ENCODE assay signal across 10 mouse cellular contexts in genomic region chr7:28790066-28790806, GRCm38 (mm10). TPM values are rescaled to one million over a fixed set of nuclear protein-coding genes. Genes with fewer than 3 reads are reported as not detected.
DNase-seq lines count a peak whose midpoint lies in the region; ATAC-seq and TF ChIP-seq lines count a peak whose summit lies in the region.
"Had no signal": no experiment of that assay in that cellular context is flagged by ENCODE, and none has a peak within 500 bp of the region (broad histone marks: within the 10 kb centered on the region; RNA-seq: fewer than 3 reads in every experiment).

No protein-coding gene starts in this region.

- TF ChIP-seq CTCF in stomach, postnatal 0 days (IDR thresholded peaks at IDR 0.05; ENCODE audit: low read depth), result peak; percentile 68

- no peak overlapping the region for H3K4me2 ChIP-seq in embryonic facial prominence, embryonic 14.5 days (ENCODE audit: low read depth, low read length)
- H3K4me2 ChIP-seq in limb, embryonic 11.5 days (ENCODE audit: low read depth, severe bottlenecking), result no peak overlapping the region
- H3K4me2 ChIP-seq in stomach, postnatal 0 days (replicated peaks; ENCODE audit: low read depth), result no peak overlapping the region
- H3K4me2 ChIP-seq in forebrain, embryonic 13.5 days, result no peak overlapping the region

- WGBS in embryonic facial prominence, embryonic 14.5 days, result 38% methylated on average over 8 of the region's 8 CpGs
- 54% methylated on average over 8 of the region's 8 CpGs for WGBS in limb, embryonic 11.5 days
- WGBS in stomach, postnatal 0 days, result 57% methylated on average over 8 of the region's 8 CpGs
- WGBS in forebrain, embryonic 13.5 days, result 49% methylated on average over 8 of the region's 8 CpGs

- no peaks in the 10 kb centered on the region for H3K9me3 ChIP-seq in embryonic facial prominence, embryonic 14.5 days (ENCODE audit: control insufficient read depth, low read length)
- H3K9me3 ChIP-seq in limb, embryonic 11.5 days (ENCODE audit: control insufficient read depth, low read length), result no peaks in the 10 kb centered on the region
- no peaks in the 10 kb centered on the region for H3K9me3 ChIP-seq in stomach, postnatal 0 days (ENCODE audit: control insufficient read depth, low read length)
- no peaks in the 10 kb centered on the region for H3K9me3 ChIP-seq in forebrain, embryonic 13.5 days (replicated peaks)

- peak overlapping the region; percentile 39; the same call in 1 of the 2 replicates for H3K27ac ChIP-seq in embryonic facial prominence, embryonic 14.5 days (replicated peaks; ENCODE audit: low read depth, low read length)
- H3K27ac ChIP-seq in limb, embryonic 11.5 days (replicated peaks; ENCODE audit: low read depth, low read length), result 0 out of 2 replicates have a peak overlapping the region, but pooled peaks have one; percentile 15
- H3K27ac ChIP-seq in stomach, postnatal 0 days (replicated peaks), result no peak overlapping the region
- no peak overlapping the region for H3K27ac ChIP-seq in forebrain, embryonic 13.5 days

- H3K4me1 ChIP-seq in embryonic facial prominence, embryonic 14.5 days (ENCODE audit: control insufficient read depth, insufficient read depth, low read length), result peaks cover 18% of the 10 kb centered on the region
- peaks cover 18% of the 10 kb centered on the region for H3K4me1 ChIP-seq in limb, embryonic 11.5 days (ENCODE audit: control insufficient read depth, insufficient read depth, low read length)
- no peaks in the 10 kb centered on the region; the same call in 1 of the 2 replicates for H3K4me1 ChIP-seq in stomach, postnatal 0 days (replicated peaks; ENCODE audit: control insufficient read depth, insufficient read depth)
- no peaks in the 10 kb centered on the region for H3K4me1 ChIP-seq in forebrain, embryonic 13.5 days

- H3K27me3 ChIP-seq in embryonic facial prominence, embryonic 14.5 days (replicated peaks; ENCODE audit: control insufficient read depth, insufficient read depth, low read length), result no peaks in the 10 kb centered on the region
- no peaks in the 10 kb centered on the region for H3K27me3 ChIP-seq in limb, embryonic 11.5 days (ENCODE audit: control insufficient read depth, insufficient read depth, low read length)
- no peaks in the 10 kb centered on the region for H3K27me3 ChIP-seq in stomach, postnatal 0 days (ENCODE audit: control insufficient read depth, insufficient read depth, low read length)
- no peaks in the 10 kb centered on the region; the same call in 1 of the 2 replicates for H3K27me3 ChIP-seq in forebrain, embryonic 13.5 days

- H3K4me3 ChIP-seq in embryonic facial prominence, embryonic 14.5 days (ENCODE audit: low read depth, low read length), result no peak overlapping the region
- no peak overlapping the region for H3K4me3 ChIP-seq in limb, embryonic 11.5 days (ENCODE audit: low read depth, low read length)
- no peak overlapping the region for H3K4me3 ChIP-seq in stomach, postnatal 0 days (ENCODE audit: low read depth, low read length)
- no peak overlapping the region for H3K4me3 ChIP-seq in forebrain, embryonic 13.5 days

- no peak overlapping the region for H3K9ac ChIP-seq in embryonic facial prominence, embryonic 14.5 days (ENCODE audit: low read depth, low read length)
- H3K9ac ChIP-seq in limb, embryonic 11.5 days (ENCODE audit: low read length), result no peak overlapping the region
- H3K9ac ChIP-seq in stomach, postnatal 0 days (ENCODE audit: low read length), result no peak overlapping the region
- no peak overlapping the region for H3K9ac ChIP-seq in forebrain, embryonic 13.5 days

- peak; percentile 67 for DNase-seq in testis, postnatal 10 days (ENCODE audit: low spot score)
- DNase-seq in testis, postnatal 14 days (ENCODE audit: low spot score), result no peak
- no peak for DNase-seq in embryonic facial prominence, embryonic 14.5 days (ENCODE audit: low spot score)
- DNase-seq in limb, embryonic 11.5 days (ENCODE audit: low spot score), result no peak
- no peak for DNase-seq in stomach, postnatal 0 days (ENCODE audit: low spot score)
- DNase-seq in layer of hippocampus, postnatal 14 days (ENCODE audit: low spot score in 2 of 2), result no peak
- DNase-seq: lung, adult 18-20 months; right cerebral cortex, postnatal 25 days had no signal

- ATAC-seq in embryonic facial prominence, embryonic 14.5 days (ENCODE audit: low read depth), result no peak
- no peak for ATAC-seq in limb, embryonic 11.5 days (ENCODE audit: insufficient number of reproducible peaks, low FRiP score, low TSS enrichment, low read depth)
- peak; percentile 13; the same call in 1 of the 2 replicates for ATAC-seq in stomach, postnatal 0 days (ENCODE audit: low FRiP score, low TSS enrichment)
- no peak for ATAC-seq in forebrain, embryonic 13.5 days

- H3K36me3 ChIP-seq in embryonic facial prominence, embryonic 14.5 days (ENCODE audit: control insufficient read depth, insufficient read depth, low read length), result peaks cover 19% of the 10 kb centered on the region; the same call in 1 of the 2 replicates
- H3K36me3 ChIP-seq in limb, embryonic 11.5 days (ENCODE audit: control insufficient read depth, insufficient read depth, low read length), result no peaks in the 10 kb centered on the region; the same call in none of the 2 replicates
- peaks cover 3% of the 10 kb centered on the region; the same call in 1 of the 2 replicates for H3K36me3 ChIP-seq in stomach, postnatal 0 days (ENCODE audit: control insufficient read depth, insufficient read depth, low read length)
- peaks cover 35% of the 10 kb centered on the region for H3K36me3 ChIP-seq in forebrain, embryonic 13.5 days (ENCODE audit: poor library complexity, severe bottlenecking)

- TF ChIP-seq EP300 in stomach, postnatal 0 days (optimal IDR thresholded peaks at IDR 0.05), result no peak

RNA-seq across cellular contexts. Expression of gene Rinl, which starts 1.5 kb away (rescaled TPM):
- polyA plus RNA-seq in embryonic facial prominence, embryonic 14.5 days (2014; fragmentation: Nextera tagmentation; extraction: Ambion mirVana), result 2.7 and 3.0 TPM in 2 replicates
- 2.0 and 3.2 TPM in 2 replicates for polyA plus RNA-seq in limb, embryonic 11.5 days (2014; fragmentation: Nextera tagmentation; extraction: Ambion mirVana)
- polyA plus RNA-seq in stomach, postnatal 0 days (2015; fragmentation: Nextera tagmentation; extraction: Ambion mirVana), result 2.1 and 2.6 TPM in 2 replicates
- polyA plus RNA-seq in forebrain, embryonic 13.5 days (2015; fragmentation: Nextera tagmentation; extraction: Ambion mirVana), result 1.7 and 2.0 TPM in 2 replicates
- total RNA-seq in layer of hippocampus, postnatal 14 days (2021), result 1 to 10 TPM; 2.9 to 3.3 TPM

RNA-seq across cellular contexts. Expression of gene Hnrnpl, which starts 18.1 kb away (rescaled TPM):
- 180 and 182 TPM in 2 replicates for polyA plus RNA-seq in embryonic facial prominence, embryonic 14.5 days (2014; fragmentation: Nextera tagmentation; extraction: Ambion mirVana)
- 362 and 390 TPM in 2 replicates for polyA plus RNA-seq in limb, embryonic 11.5 days (2014; fragmentation: Nextera tagmentation; extraction: Ambion mirVana)
- 153 and 156 TPM in 2 replicates for polyA plus RNA-seq in stomach, postnatal 0 days (2015; fragmentation: Nextera tagmentation; extraction: Ambion mirVana)
- 264 and 282 TPM in 2 replicates for polyA plus RNA-seq in forebrain, embryonic 13.5 days (2015; fragmentation: Nextera tagmentation; extraction: Ambion mirVana)
- total RNA-seq in layer of hippocampus, postnatal 14 days (2021), result 100 to 1,000 TPM; 379 to 416 TPM

RNA-seq across cellular contexts. Expression of gene Nfkbib, which starts 22.9 kb away (rescaled TPM):
- 40.9 and 41.5 TPM in 2 replicates for polyA plus RNA-seq in embryonic facial prominence, embryonic 14.5 days (2014; fragmentation: Nextera tagmentation; extraction: Ambion mirVana)
- polyA plus RNA-seq in limb, embryonic 11.5 days (2014; fragmentation: Nextera tagmentation; extraction: Ambion mirVana), result 40.3 and 44.4 TPM in 2 replicates
- 31.2 and 33.0 TPM in 2 replicates for polyA plus RNA-seq in stomach, postnatal 0 days (2015; fragmentation: Nextera tagmentation; extraction: Ambion mirVana)
- polyA plus RNA-seq in forebrain, embryonic 13.5 days (2015; fragmentation: Nextera tagmentation; extraction: Ambion mirVana), result 51.0 and 52.9 TPM in 2 replicates
- 10 to 100 TPM; 31.4 to 33.9 TPM for total RNA-seq in layer of hippocampus, postnatal 14 days (2021)

RNA-seq across cellular contexts. Expression of gene Sirt2, which starts 23.7 kb away (rescaled TPM):
- 76.8 and 79.3 TPM in 2 replicates for polyA plus RNA-seq in embryonic facial prominence, embryonic 14.5 days (2014; fragmentation: Nextera tagmentation; extraction: Ambion mirVana)
- polyA plus RNA-seq in limb, embryonic 11.5 days (2014; fragmentation: Nextera tagmentation; extraction: Ambion mirVana), result 68.8 and 69.8 TPM in 2 replicates
- polyA plus RNA-seq in stomach, postnatal 0 days (2015; fragmentation: Nextera tagmentation; extraction: Ambion mirVana), result 35.3 and 39.3 TPM in 2 replicates
- 86.3 and 86.9 TPM in 2 replicates for polyA plus RNA-seq in forebrain, embryonic 13.5 days (2015; fragmentation: Nextera tagmentation; extraction: Ambion mirVana)
- 100 to 1,000 TPM; 325 to 336 TPM for total RNA-seq in layer of hippocampus, postnatal 14 days (2021)

RNA-seq across cellular contexts. Expression of gene Ccer2, which starts 34.3 kb away (rescaled TPM):
- polyA plus RNA-seq in embryonic facial prominence, embryonic 14.5 days (2014; fragmentation: Nextera tagmentation; extraction: Ambion mirVana), result 3.8 and 12.7 TPM in 2 replicates
- not detected in 2 replicates for polyA plus RNA-seq in limb, embryonic 11.5 days (2014; fragmentation: Nextera tagmentation; extraction: Ambion mirVana)
- polyA plus RNA-seq in stomach, postnatal 0 days (2015; fragmentation: Nextera tagmentation; extraction: Ambion mirVana), result not detected in 2 replicates
- not detected in 2 replicates for polyA plus RNA-seq in forebrain, embryonic 13.5 days (2015; fragmentation: Nextera tagmentation; extraction: Ambion mirVana)
- total RNA-seq in layer of hippocampus, postnatal 14 days (2021), result under 1 TPM in 1 of 2 experiments, not detected in 1; 0.41 TPM
- total RNA-seq: gastrocnemius, adult 8-10 months had no signal

Comparison
In these comparisons a context has a peak if more than half of its experiments do, and no peak if none do; other contexts are left out.
1. H3K27ac ChIP-seq: peak in embryonic facial prominence, embryonic 14.5 days (single experiment) and limb, embryonic 11.5 days (single experiment); none in stomach, postnatal 0 days (single experiment) and forebrain, embryonic 13.5 days (single experiment).